Mouse (Mus musculus) heart, embryonic 16.5 days (tissue): ENCODE measurements at regions not wholly inside any gene's neighbourhood (a gene's known extent, or its start where the extent isn't known, plus 50 kb on each side); places are given as distances from the start of the nearest gene placed in this dataset.
"Not testable (repeated sequence)": the region's sequence is repeated elsewhere in the genome, so short reads cannot be mapped to it uniquely, and the experiment has no call there.

Experiments used
- ATAC-seq: fragments of 200-750 bp; cut with Nextera tagmentation; replicated peaks from 2 replicates; pipeline ENCODE4 v1.8.0; 2017; ENCODE audit warnings: moderate number of reproducible peaks; ENCODE audit not compliant: insufficient read depth, low FRiP score; ENCODE audit errors: extremely low read depth
- H3K27ac ChIP-seq: fragments of 300-500 bp; sonication (generic); 2 replicates; pipeline ENCODE4 v1.5.1; 2014; ENCODE audit warnings: mild to moderate bottlenecking, low read length, control low read depth, moderate library complexity
- H3K27me3 ChIP-seq: fragments of 300-500 bp; sonication (generic); 2 replicates; pipeline ENCODE4 v1.6.1; 2014; ENCODE audit warnings: low read length, mixed read lengths; ENCODE audit not compliant: control insufficient read depth, insufficient read depth
- H3K36me3 ChIP-seq: fragments of 300-500 bp; sonication (generic); 2 replicates; pipeline ENCODE4 v1.6.1; 2014; ENCODE audit not compliant: control insufficient read depth, insufficient read depth
- H3K4me1 ChIP-seq: fragments of 300-500 bp; sonication (generic); 2 replicates; pipeline ENCODE4 v1.6.1; 2014; ENCODE audit warnings: low read length, mixed read lengths; ENCODE audit not compliant: control insufficient read depth, insufficient read depth
- H3K4me2 ChIP-seq: fragments of 300-500 bp; sonication (generic); 2 replicates; pipeline ENCODE4 v1.6.1; 2014; ENCODE audit warnings: low read depth, mild to moderate bottlenecking, control low read depth, low read length
- H3K4me3 ChIP-seq: fragments of 300-500 bp; sonication (generic); 2 replicates; pipeline ENCODE4 v1.5.1; 2014; ENCODE audit warnings: mild to moderate bottlenecking, control low read depth, low read length
- H3K9ac ChIP-seq: fragments of 300-500 bp; sonication (generic); 2 replicates; pipeline ENCODE4 v1.6.1; 2014; ENCODE audit warnings: low read length, control low read depth
- H3K9me3 ChIP-seq: fragments of 300-500 bp; sonication (generic); replicated peaks from 2 replicates; pipeline ENCODE4 v1.6.1; 2016; ENCODE audit warnings: low read length; ENCODE audit not compliant: control insufficient read depth
- WGBS: fragments of 180-500 bp; shearing (Covaris S2); extraction: QIAGEN DNeasy Blood & Tissue Kit; methylation state at CpG from one replicate; pipeline ENCODE4 v1.1.7; 2014; 5-methylcytosine and 5-hydroxymethylcytosine counted together

DNA sequence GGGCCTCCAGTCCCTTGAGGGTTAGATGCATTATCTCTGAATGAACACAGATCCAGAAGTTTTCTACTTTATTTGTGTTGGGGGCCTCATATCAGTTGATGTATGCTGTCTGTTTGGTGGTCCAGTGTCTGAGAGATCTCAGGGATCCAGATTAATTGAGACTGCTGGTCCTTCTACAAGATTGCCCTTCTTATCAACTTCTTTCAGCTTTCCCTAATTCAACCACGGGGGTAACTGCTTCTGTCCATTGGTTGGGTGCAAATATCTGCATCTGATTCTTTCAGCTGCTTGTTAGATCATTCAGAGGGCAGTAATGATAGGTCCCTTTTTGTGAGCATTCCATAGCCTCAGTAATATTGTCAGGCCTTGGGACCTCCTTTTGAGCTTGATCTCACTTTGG, 603.4 kb downstream of the Nova1 start:
- not testable (repeated sequence) for H3K4me2 ChIP-seq, H3K4me3 ChIP-seq, H3K27ac ChIP-seq, H3K27me3 ChIP-seq, H3K9ac ChIP-seq, H3K9me3 ChIP-seq, H3K36me3 ChIP-seq, ATAC-seq, H3K4me1 ChIP-seq
- 43% methylated on average over 1 of the region's 1 CpGs for WGBS

- H3K36me3 ChIP-seq = no peaks in the 10 kb centered on the region
- ATAC-seq = no peak
- H3K4me3 ChIP-seq = no peak overlapping the region
- no peaks in the 10 kb centered on the region for H3K9me3 ChIP-seq
- no peak overlapping the region for H3K4me2 ChIP-seq
- no peak overlapping the region for H3K9ac ChIP-seq
- H3K4me1 ChIP-seq = no peaks in the 10 kb centered on the region
- H3K27me3 ChIP-seq = no peaks in the 10 kb centered on the region
- no peak overlapping the region for H3K27ac ChIP-seq
Observed at GRCm38 (mm10) chr12:46199076-46199475, 619.7 kb downstream of the Nova1 start.

DNA sequence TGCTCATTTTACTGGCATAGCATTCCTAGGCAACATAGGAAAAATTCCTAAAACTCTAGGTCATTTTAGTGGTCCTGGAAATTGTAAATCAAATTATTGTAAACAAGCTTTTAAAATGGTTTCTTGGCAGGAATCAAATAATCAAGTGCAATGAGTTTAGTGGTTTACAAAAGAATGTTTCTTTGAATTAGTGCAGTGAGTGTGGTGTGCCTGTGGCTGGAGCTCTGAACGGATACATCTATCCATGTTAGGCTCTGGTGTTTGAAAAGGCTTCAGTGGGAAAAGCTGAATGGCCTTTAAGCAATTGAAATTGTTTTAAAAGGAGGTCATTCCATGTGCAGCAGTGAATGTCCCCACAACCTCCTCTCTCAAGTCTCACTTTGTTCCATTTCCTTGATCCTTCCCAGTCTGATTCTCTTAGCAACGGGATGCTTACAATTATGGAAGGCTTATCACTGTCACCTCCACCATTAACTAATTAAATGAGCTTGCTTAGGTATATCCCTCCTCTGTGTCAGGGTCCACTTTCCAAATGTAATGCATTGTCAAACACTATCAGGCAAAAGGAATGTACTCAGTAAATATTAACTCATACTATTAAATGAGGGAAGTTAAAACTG, 621.1 kb downstream of the Nova1 start:
- no peak for ATAC-seq
- H3K4me2 ChIP-seq = no peak overlapping the region
- H3K36me3 ChIP-seq = no peaks in the 10 kb centered on the region
- 40% methylated on average over 2 of the region's 2 CpGs for WGBS
- H3K27me3 ChIP-seq = no peaks in the 10 kb centered on the region
- no peak overlapping the region for H3K4me3 ChIP-seq
- no peak overlapping the region for H3K9ac ChIP-seq
- H3K9me3 ChIP-seq = no peaks in the 10 kb centered on the region
- no peak overlapping the region for H3K27ac ChIP-seq
- H3K4me1 ChIP-seq = no peaks in the 10 kb centered on the region

- Histone ChIP-seq H3K4me3 (no peak overlapping the region), H3K4me1 (no peaks in the 10 kb centered on the region), H3K4me2 (no peak overlapping the region), H3K36me3 (no peaks in the 10 kb centered on the region), H3K9me3 (no peaks in the 10 kb centered on the region), H3K27me3 (no peaks in the 10 kb centered on the region), H3K27ac (no peak overlapping the region), H3K9ac (no peak overlapping the region)
- no peak for ATAC-seq
- 76% methylated on average over 1 of the region's 1 CpGs for WGBS
Observed at GRCm38 (mm10) chr12:46194173-46194572, 624.6 kb downstream of the Nova1 start.
